Mouse (Mus musculus): ENCODE data around the gene Pign.

Gene Pign

DNA sequence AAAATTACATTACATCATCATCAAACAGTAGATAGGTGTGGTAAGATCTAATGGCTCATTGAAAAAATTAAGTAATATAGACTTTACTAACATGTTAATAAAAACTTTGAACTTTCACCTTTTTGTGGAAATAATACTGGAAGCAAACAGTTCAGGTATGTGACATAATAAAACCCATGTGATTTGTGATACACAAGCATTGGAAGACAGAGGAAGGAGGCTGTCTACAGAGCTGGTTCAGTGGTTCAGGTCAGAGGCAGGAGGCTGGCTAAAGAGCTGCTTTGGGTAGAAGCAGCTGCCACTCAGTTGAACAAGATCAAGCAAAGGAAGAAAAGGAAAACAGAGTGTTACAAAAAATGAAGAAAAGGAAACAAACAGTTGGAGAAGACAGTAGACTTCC, 107.4 kb downstream of the Pign start:
- no peak for DNase-seq

DNA sequence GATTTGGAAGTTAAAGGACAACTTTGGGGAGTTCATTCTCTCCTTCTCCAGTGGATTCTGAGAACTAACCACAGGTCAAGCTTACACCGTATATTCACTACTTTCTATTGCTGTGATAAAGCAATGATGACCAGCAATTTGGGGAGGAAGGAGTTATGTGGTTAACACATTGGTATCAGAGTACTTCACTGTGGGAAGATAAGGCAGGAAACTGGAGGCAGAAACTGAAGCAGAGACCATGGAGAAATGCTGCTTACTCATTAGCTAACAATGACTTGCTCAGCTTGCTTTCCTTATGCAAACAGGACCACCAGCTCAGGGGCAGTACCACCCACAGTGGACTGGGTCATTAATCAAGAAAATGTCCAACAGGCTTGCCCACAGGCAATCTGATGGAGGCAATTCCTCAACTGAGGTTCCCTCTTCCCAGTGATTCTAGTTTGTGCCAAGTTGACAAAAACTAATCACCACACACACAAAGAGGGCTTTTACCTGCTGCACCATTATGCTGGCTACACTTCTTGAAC, 108.2 kb downstream of the Pign start:
- no peak for DNase-seq

DNA sequence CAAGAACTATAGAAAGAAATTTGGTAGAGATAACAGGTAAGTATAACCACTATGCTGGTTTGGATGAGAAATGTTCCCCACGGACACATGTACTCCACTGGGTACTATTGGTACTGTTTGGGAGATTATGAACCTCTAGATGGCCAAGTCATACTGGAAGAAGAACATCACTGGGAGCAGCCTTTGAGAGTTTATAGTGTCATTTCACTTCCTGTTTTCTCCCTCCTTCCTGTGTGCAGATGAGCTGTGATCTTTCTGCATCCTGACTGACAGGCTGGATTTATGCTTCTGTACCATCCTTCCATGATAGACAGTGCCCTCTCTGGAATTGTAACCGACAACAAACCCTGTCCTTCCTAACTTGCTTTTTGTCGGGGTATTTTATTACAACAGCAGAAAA, 110.3 kb downstream of the Pign start:
- no peak for DNase-seq

DNA sequence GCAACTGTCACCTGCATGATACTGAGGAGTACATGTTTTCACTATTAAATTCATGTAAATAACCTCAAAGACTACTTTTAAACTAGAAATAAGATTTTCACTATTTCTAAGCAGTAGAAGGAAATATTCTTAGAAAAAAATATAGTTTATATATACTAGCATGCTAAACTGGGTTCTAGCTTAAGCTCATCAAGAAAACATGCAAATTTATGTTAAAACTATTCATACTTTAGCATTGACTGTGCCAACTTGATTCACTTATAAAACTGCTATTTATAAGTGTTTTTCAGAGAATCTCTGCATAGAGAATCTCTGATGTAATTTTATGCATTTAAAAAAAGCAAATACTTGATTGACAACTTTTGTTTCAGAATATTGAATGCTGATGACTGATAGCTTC, 113.3 kb downstream of the Pign start:
- no peak for DNase-seq

DNA sequence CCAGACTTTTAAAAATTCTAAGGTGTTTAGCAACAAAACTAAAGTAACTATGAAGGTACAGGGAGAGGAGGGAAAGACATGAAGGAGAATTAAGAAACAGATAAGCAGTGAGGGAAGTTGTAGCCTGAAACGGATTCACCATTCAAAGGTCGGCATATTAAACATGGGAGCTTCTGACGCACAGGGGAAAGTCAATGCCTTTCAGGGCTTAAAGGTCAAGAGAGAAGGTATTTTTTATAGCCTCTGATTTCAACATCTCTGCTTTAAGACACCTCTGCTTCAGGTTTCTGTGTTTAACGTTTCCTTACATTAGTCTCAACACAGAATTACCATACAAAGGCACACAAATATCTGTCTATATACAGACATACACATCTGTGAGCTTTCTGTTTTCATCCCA, 113.8 kb downstream of the Pign start:
- DNase-seq: no peak

DNA sequence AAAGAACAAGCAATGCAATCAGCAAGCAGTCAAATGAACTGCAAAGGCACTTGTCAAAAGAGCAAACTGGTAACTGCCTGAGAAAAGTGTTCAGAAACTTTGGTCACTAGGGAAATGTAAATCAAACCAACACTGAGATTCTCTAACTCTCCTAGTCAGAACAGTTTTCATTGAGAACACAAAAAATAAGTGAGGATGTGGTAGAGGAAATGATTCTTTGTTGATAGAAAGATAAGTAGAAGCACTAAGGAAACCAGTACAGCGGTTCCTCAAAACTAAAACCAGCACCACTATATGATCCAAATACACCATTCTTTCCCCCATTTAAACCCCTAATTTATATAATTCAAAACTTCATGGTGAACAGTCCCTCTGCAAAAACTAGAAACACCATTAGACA, 120.4 kb downstream of the Pign start:
- DNase-seq: no peak

DNA sequence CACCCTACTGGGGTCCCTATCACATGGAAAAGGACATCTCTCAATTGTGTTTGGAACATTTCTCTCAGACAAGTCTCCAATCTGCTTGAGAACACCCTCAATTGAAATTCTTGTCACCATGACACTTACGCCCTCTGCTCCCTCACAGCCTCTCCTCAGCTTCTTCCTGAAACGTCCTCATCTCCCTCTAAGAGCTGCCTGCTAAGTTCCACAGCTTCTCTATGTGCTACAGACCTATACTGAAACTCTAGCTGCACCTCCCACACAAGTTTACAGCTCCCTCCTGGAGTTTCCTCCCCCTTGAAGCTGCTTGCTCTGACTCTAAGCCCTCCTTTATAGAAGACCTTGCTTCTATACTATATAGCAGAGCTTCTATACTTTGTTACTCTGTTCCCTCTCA, 139.7 kb downstream of the Pign start:
- no peak for DNase-seq

DNA sequence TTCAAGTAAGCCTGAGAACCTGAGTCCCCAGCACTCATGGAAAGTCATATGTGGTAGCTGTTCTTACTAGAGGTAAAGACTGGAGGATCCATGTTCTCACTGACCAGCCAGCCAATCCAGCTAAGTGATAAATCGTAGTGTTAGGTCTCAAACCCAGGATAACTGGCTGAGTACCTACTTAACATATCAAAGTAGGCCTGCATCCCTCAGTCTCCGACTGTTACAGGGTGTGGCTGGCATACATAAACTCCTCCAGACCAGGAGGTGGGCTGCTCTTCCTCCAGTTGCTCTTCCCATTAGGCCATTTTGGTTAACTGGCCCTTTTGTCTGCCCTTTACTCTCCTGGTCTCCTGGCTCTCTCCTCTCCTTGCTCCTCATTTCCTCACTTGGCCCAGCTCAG, 141.2 kb downstream of the Pign start:
- no peak for DNase-seq

DNA sequence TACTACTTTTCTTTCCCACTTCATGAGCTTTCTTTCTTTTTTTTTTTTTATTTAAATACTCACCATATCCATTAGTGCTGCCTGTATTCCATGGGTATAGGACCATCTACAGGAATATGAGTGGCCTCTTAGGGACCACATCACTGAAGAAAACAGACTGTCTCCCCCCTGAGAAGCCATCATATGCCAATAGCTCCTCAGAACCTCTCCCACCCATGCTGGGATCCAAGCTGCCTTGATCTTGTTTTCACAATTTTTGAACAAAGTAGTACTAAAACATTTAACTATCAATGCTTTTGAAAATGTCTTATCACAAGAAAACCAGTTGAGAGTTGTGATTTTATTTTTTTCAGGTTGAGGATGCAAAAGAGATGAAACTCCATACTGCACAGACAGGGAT, 145.4 kb downstream of the Pign start:
- no peak for DNase-seq

DNA sequence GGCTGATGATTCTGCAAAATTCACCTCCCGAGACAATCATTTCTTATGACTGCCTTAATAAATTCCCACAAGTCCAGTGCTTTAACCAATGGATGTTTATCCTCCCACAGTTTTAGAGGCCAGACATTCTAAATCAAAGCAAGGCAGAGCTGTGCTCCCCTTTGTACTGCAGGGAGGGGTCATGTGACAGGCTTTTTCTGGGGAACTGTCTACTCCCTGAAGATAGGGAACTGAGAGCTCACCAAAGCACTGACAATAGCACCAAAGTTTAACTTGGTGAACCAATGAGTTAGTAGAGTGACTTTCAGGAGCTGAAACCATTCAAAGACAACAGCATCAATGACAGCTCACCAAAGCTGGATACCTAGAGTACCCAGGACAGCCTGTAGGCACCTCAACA, 156.4 kb downstream of the Pign start:
- DNase-seq: no peak

DNA sequence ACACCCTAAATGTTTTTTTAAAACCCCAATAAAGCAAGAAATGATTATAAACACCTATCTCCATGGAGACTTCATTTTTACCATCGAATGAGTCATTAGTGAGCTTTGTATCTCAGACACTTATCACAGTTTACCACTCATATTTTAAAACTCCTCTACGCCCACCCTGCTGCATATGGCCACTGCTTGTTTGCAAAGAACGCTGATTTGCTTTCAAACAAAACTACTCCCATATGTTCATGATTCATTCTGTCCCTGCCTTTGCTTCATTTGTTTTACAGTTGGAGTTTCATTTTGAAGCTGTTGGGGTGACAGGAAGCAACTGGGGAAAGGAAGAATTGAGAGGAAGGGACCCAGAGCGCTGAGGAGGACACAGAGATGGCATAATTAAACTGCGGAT, 170.9 kb downstream of the Pign start:
- no peak for DNase-seq

DNA sequence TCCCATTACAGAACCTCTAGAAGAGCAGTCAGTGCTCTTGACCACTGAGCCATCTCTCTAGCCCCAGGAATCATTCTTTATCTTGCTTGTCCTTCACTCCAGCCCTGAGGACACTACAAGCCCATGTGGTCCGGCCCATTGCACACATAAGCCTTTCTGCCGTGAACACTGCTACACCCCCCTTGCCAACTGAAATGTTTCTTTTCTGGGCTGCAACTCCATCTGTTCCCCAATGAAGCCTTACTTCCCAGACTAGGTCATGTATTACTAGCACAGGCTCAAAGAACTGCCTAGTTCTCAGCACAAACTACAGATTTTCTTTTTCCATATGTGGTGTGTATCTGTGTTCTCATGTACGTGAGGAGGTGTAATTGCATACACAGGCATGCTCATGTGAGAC, 174.0 kb downstream of the Pign start:
- no peak for DNase-seq

DNA sequence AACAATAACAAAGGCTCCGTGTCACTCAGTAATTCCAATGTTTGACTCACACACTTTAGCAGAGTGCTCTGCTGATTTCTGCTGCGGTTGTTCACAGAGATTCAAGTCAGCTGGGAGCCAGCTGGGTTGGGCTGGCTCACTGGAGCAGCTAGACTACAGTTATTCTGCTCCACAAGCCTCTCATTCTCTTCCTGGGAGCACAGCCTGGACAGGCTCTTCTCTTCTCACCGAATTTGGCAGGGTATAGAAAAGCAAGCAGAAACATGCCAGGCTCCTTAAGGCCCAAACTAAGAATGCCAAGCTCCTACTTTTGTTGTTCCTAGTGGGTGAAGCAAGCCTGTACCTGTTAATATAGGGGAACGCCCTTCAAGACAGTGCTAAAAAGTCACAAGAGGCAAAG, 176.4 kb downstream of the Pign start:
- no peak for DNase-seq
